Mouse (Mus musculus) gastrocnemius, adult 2 months (tissue): Measurements from ENCODE around the gene Bcdin3d. TPM values are rescaled to one million over a fixed set of nuclear protein-coding genes. Genes with fewer than 3 reads are reported as not detected.
A peak's percentile ranks its signal among the peaks of the same experiment; 100 is the strongest.

Experiments used
- DNase-seq: peaks from one replicate; pipeline ENCODE4 v3.0.0; 2022
- H3K27ac ChIP-seq: fragments of 200-600 bp; 2 replicates; pipeline ENCODE4 v1.8.1; 2022; ENCODE audit warnings: mild to moderate bottlenecking
- H3K4me3 ChIP-seq: fragments of 200-600 bp; 2 replicates; pipeline ENCODE4 v1.8.1; 2022; ENCODE audit warnings: mild to moderate bottlenecking, moderate library complexity
- CTCF ChIP-seq: fragments of 200-600 bp; IDR thresholded peaks from 2 replicates; pipeline ENCODE4 v1.8.1; 2022; ENCODE audit warnings: antibody characterized with exemption, mild to moderate bottlenecking, moderate library complexity
- intact Hi-C: fragments of 180-260 bp; cut with DNase I; formaldehyde crosslinking; loops from one replicate; pipeline ENCODE4 v1.15.1; 2025
- total RNA-seq, 2 experiments: library from RNA; stranded (reverse); gene quantifications; 2 replicates each; pipeline ENCODE4 v1.2.3; 2021

The Bcdin3d gene
- total RNA-seq, 2 experiments from 2014 or later = 4.3 to 4.5 TPM

DNA sequence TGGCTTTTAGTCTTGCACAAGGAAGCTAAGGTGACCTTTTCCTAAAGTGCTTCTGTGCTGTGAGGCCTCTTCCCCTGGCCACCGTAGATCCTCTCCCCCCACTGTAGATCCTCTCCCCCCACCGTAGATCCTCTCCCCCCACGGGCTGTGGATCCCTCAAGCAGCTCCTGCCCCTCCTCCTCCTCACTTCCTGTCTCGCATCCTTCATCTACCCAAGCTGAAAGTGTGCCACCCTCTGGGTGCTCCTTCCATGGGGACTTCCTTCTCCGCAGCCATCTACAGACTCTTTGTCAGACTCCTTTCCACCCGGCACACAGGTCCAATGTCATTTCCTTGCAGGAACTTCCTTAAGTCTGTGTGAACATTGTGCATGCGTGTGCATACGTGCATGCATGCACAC lies 44.1 kb downstream of the Bcdin3d start:
- Histone ChIP-seq H3K4me3 (no peak overlapping the region), H3K27ac (peak overlapping the region; percentile 20; the same call in 1 of the 2 replicates)
- DNase-seq = no peak
- intact Hi-C loops = no loop called here
- no peak for TF ChIP-seq CTCF

GRCm38 (mm10) chr15:99423884-99424283 lies 50.6 kb downstream of the Bcdin3d start:
- DNase-seq = no peak
- H3K27ac ChIP-seq = no peak overlapping the region
- H3K4me3 ChIP-seq = no peak overlapping the region
- TF ChIP-seq CTCF = no peak
- intact Hi-C loops = no loop called here

DNA sequence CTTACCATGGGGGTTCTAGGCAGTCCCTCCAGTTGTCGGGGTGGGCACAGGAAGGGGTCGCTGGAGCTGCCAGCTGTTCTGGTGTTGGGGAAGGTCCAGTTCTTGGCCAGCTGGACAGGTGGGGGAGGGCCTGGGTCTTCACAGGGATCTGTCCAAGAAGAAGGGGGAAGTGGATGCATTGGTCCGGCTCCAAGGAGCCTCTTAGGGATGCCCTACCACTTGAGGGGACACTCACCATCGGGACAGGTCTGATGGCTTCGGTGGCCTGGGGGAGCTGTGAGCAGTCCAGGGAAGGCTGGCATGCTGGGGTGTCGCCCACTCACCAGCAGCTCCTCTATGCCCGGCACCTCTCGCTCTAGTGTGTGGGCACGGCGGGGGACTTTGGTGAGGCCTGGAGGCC lies 51.4 kb downstream of the Bcdin3d start:
- DNase-seq = no peak
- intact Hi-C loops = no loop called here
- Histone ChIP-seq H3K4me3 (no peak overlapping the region), H3K27ac (no peak overlapping the region)
- TF ChIP-seq CTCF = no peak

GRCm38 (mm10) chr15:99422551-99422950 lies 52.0 kb downstream of the Bcdin3d start:
- intact Hi-C loops = no loop called here
- no peak overlapping the region for H3K27ac ChIP-seq
- no peak for DNase-seq

DNA sequence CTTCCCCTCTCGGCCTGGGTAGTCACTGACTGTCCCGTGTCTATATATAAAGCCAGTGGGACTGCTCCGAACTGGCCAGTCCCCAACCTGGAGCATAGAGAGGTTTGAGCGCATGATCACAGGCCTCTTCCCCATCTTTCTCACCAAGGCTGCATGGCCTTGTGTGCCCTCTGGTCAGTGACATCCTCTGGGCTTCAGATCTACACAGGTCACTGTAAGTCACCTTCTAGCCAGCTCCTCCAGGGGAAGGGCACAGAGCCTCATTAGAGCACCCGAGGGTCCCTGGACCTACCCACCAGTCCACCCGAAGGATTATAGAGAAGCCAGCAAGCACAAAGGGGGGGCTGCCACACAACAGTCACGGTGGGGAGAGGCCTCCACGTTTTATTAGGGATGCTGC lies 52.9 kb downstream of the Bcdin3d start:
- DNase-seq = no peak
- Histone ChIP-seq H3K4me3 (no peak overlapping the region), H3K27ac (peak overlapping the region; percentile 86)
- intact Hi-C loops = no loop called here
- TF ChIP-seq CTCF = no peak

More at GRCm38 (mm10) chr15:99422551-99422950, 52.0 kb downstream of the Bcdin3d start:
- H3K4me3 ChIP-seq = no peak overlapping the region
- no peak for TF ChIP-seq CTCF

GRCm38 (mm10) chr15:99421152-99421551 lies 53.4 kb downstream of the Bcdin3d start:
- DNase-seq = no peak
- intact Hi-C loops = no loop called here
- Histone ChIP-seq H3K4me3 (peak overlapping the region; percentile 55), H3K27ac (peak overlapping the region; percentile 86)
- no peak for TF ChIP-seq CTCF

DNA sequence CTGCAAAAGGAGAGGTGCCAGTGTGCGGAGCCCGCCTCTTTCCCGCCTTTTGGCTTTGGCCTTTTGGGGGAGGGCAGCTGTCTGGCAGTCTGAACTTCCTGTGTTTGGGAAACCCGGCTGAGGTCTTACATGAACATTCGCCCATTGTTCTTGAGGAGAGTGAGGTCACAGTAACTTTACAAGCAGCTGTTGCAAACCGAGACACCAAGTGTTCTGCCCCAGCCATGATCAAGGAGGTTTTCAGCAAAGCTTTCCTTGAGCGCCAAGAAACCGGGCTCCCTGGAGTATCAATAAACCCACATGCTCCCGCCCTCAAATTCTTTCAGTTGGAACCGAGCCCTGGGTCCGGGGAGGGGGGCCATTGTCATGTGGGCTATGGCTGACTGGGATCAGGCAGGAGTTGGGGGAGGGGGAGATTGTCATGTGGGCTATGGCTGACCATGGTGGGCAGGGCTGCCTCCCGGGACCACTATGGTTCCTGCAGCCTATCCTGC lies 54.0 kb downstream of the Bcdin3d start:
- DNase-seq = peak; percentile 85
- no peak for TF ChIP-seq CTCF
- peak overlapping the region; percentile 86 for H3K27ac ChIP-seq
- intact Hi-C loops = no loop called here
- H3K4me3 ChIP-seq = peak overlapping the region; percentile 55

- no peak for DNase-seq
- Histone ChIP-seq H3K27ac (peak overlapping the region; percentile 86), H3K4me3 (peak overlapping the region; percentile 55)
- intact Hi-C loops = no loop called here
- TF ChIP-seq CTCF = no peak
Measured at GRCm38 (mm10) chr15:99420101-99420500, 54.4 kb downstream of the Bcdin3d start.

Other genes with a start within 250 kb of the Bcdin3d start
- not detected for gene Kcnh3, start 249.9 kb downstream of the Bcdin3d start, total RNA-seq
- 10 to 100 TPM; 25.6 to 33.7 TPM for gene Mcrs1, start 222.8 kb downstream of the Bcdin3d start, total RNA-seq
- 10 to 100 TPM; 24.8 to 27.0 TPM for gene Prpf40b, start 179.6 kb downstream of the Bcdin3d start, total RNA-seq
- not detected for gene Fam186b, start 178.8 kb downstream of the Bcdin3d start, total RNA-seq
- gene Fmnl3, start 104.2 kb downstream of the Bcdin3d start, total RNA-seq = 1 to 10 TPM; 5.5 to 7.2 TPM
- 100 to 1,000 TPM; 181 to 184 TPM for gene Tmbim6, start 81.8 kb downstream of the Bcdin3d start, total RNA-seq
- gene Nckap5l, start 17.0 kb downstream of the Bcdin3d start, total RNA-seq = 1 to 10 TPM; 2.3 to 2.7 TPM
- gene Faim2, start 53.4 kb upstream of the Bcdin3d start, total RNA-seq = under 1 TPM in 1 of 2 experiments, not detected in 1; 0.75 TPM
- gene Aqp2, start 104.3 kb upstream of the Bcdin3d start, total RNA-seq = not detected
- not detected for gene Aqp5, start 116.1 kb upstream of the Bcdin3d start, total RNA-seq
- gene Aqp6, start 126.7 kb upstream of the Bcdin3d start, total RNA-seq = not detected
- under 1 TPM; 0.89 to 0.94 TPM for gene Racgap1, start 176.9 kb upstream of the Bcdin3d start, total RNA-seq
- gene Asic1, start 195.6 kb upstream of the Bcdin3d start, total RNA-seq = under 1 TPM in 1 of 2 experiments, not detected in 1; 0.31 TPM
- 1 to 10 TPM; 6.9 to 7.2 TPM for gene Smarcd1, start 227.4 kb upstream of the Bcdin3d start, total RNA-seq
- 1 to 10 TPM in 1 of 2 experiments, not detected in 1; 1.0 TPM for gene Gm17349, start 230.8 kb upstream of the Bcdin3d start, total RNA-seq
- 100 to 1,000 TPM; 381 to 575 TPM for gene Gpd1, start 242.8 kb upstream of the Bcdin3d start, total RNA-seq